7 mouse cellular contexts compared by ENCODE assay signal in the genomic region with DNA sequence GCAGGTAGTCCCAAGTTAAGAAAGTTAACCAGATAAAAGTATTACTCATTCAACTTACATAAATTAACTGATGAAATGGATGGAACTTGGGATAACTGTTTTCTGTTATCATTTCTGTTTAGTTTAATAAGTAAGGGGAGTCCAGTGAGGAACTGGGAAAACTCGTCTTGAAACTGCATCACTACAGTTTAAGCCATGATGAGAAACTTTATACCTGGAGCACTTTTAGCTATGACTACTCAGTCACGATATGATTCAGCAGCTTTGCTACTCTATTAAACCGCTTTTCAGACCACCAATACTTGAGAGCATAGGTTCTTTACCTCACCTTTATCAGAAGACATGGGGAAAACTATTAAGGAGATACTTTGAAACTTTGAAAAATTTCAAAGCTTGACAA. TPM values are rescaled to one million over a fixed set of nuclear protein-coding genes. Genes with fewer than 3 reads are reported as not detected.
DNase-seq lines count a peak whose midpoint lies in the region; ATAC-seq lines count a peak whose summit lies in the region.

No protein-coding gene starts in this region.

- H3K36me3 ChIP-seq in lung, embryonic 15.5 days = no peaks in the 10 kb centered on the region
- H3K36me3 ChIP-seq in forebrain, embryonic 16.5 days (ENCODE audit: control insufficient read depth, insufficient read depth) = no peaks in the 10 kb centered on the region
- H3K36me3 ChIP-seq in limb, embryonic 11.5 days (ENCODE audit: control insufficient read depth, insufficient read depth, low read length) = no peaks in the 10 kb centered on the region
- no peaks in the 10 kb centered on the region for H3K36me3 ChIP-seq in stomach, embryonic 16.5 days (ENCODE audit: control insufficient read depth, insufficient read depth, low read length)

- H3K4me3 ChIP-seq in lung, embryonic 15.5 days = peak overlapping the region; percentile 80; the same call in 1 of the 2 replicates
- peak overlapping the region; percentile 57 for H3K4me3 ChIP-seq in forebrain, embryonic 16.5 days (replicated peaks; ENCODE audit: low read length)
- no peak overlapping the region for H3K4me3 ChIP-seq in limb, embryonic 11.5 days (ENCODE audit: low read depth, low read length)
- no peak overlapping the region for H3K4me3 ChIP-seq in stomach, embryonic 16.5 days (replicated peaks; ENCODE audit: low read length)

- peak overlapping the region; percentile 96 for H3K4me2 ChIP-seq in lung, embryonic 15.5 days
- peak overlapping the region; percentile 91 for H3K4me2 ChIP-seq in forebrain, embryonic 16.5 days (ENCODE audit: low read length)
- peak overlapping the region; percentile 95; the same call in 1 of the 2 replicates for H3K4me2 ChIP-seq in limb, embryonic 11.5 days (ENCODE audit: low read depth, severe bottlenecking)
- peak overlapping the region; percentile 88; the same call in 1 of the 2 replicates for H3K4me2 ChIP-seq in stomach, embryonic 16.5 days (ENCODE audit: low read depth, low read length)

- peaks cover 8% of the 10 kb centered on the region; the same call in 1 of the 2 replicates for H3K4me1 ChIP-seq in lung, embryonic 15.5 days
- H3K4me1 ChIP-seq in forebrain, embryonic 16.5 days (replicated peaks; ENCODE audit: control insufficient read depth, insufficient read depth, low read length) = peaks cover 19% of the 10 kb centered on the region
- H3K4me1 ChIP-seq in limb, embryonic 11.5 days (ENCODE audit: control insufficient read depth, insufficient read depth, low read length) = peaks cover 7% of the 10 kb centered on the region; the same call in 1 of the 2 replicates
- 0 out of 2 replicates have a peak, but pooled peaks cover 3% of the 10 kb centered on the region for H3K4me1 ChIP-seq in stomach, embryonic 16.5 days (ENCODE audit: control insufficient read depth, insufficient read depth, low read length)

- no peaks in the 10 kb centered on the region for H3K9me3 ChIP-seq in lung, embryonic 15.5 days
- no peaks in the 10 kb centered on the region for H3K9me3 ChIP-seq in forebrain, embryonic 16.5 days (ENCODE audit: control insufficient read depth, low read length)
- no peaks in the 10 kb centered on the region for H3K9me3 ChIP-seq in limb, embryonic 11.5 days (ENCODE audit: control insufficient read depth, low read length)
- no peaks in the 10 kb centered on the region for H3K9me3 ChIP-seq in stomach, embryonic 16.5 days (replicated peaks; ENCODE audit: control insufficient read depth, low read length)

- no peak overlapping the region for H3K9ac ChIP-seq in lung, embryonic 15.5 days
- no peak overlapping the region; the same call in 1 of the 2 replicates for H3K9ac ChIP-seq in forebrain, embryonic 16.5 days (replicated peaks; ENCODE audit: low read depth, low read length)
- no peak overlapping the region for H3K9ac ChIP-seq in limb, embryonic 11.5 days (ENCODE audit: low read length)
- no peak overlapping the region for H3K9ac ChIP-seq in stomach, embryonic 16.5 days (ENCODE audit: low read length)

- no peak for DNase-seq in lung, postnatal 25 days (ENCODE audit: low spot score)
- no peak for DNase-seq in limb, embryonic 11.5 days (ENCODE audit: low spot score)
- no peak for DNase-seq in adrenal gland, adult (ENCODE audit: inconsistent age in 2 of 2, low spot score in 1 of 2)
- no peak for DNase-seq in right cerebral cortex, adult 2 months (ENCODE audit: low spot score in 2 of 2)

- H3K27ac ChIP-seq in lung, embryonic 15.5 days = no peak overlapping the region
- H3K27ac ChIP-seq in forebrain, embryonic 16.5 days (ENCODE audit: low read length) = no peak overlapping the region
- no peak overlapping the region for H3K27ac ChIP-seq in limb, embryonic 11.5 days (replicated peaks; ENCODE audit: low read depth, low read length)
- no peak overlapping the region for H3K27ac ChIP-seq in stomach, embryonic 16.5 days (ENCODE audit: low read length)

- peaks cover 37% of the 10 kb centered on the region for H3K27me3 ChIP-seq in lung, embryonic 15.5 days
- no peaks in the 10 kb centered on the region for H3K27me3 ChIP-seq in forebrain, embryonic 16.5 days (replicated peaks; ENCODE audit: control insufficient read depth, insufficient read depth, low read length)
- H3K27me3 ChIP-seq in limb, embryonic 11.5 days (ENCODE audit: control insufficient read depth, insufficient read depth, low read length) = peaks cover 21% of the 10 kb centered on the region
- no peaks in the 10 kb centered on the region for H3K27me3 ChIP-seq in stomach, embryonic 16.5 days (ENCODE audit: control insufficient read depth, insufficient read depth, low read length)

- WGBS in lung, embryonic 15.5 days = 54% methylated on average over 3 of the region's 3 CpGs
- 58% methylated on average over 3 of the region's 3 CpGs for WGBS in forebrain, embryonic 16.5 days
- WGBS in limb, embryonic 11.5 days = 58% methylated on average over 3 of the region's 3 CpGs
- WGBS in stomach, embryonic 16.5 days = 69% methylated on average over 3 of the region's 3 CpGs

- no peak for ATAC-seq in lung, embryonic 15.5 days (ENCODE audit: borderline replicate concordance, extremely low read depth, low FRiP score, low TSS enrichment)
- no peak for ATAC-seq in forebrain, embryonic 16.5 days
- no peak for ATAC-seq in limb, embryonic 11.5 days (ENCODE audit: insufficient number of reproducible peaks, low FRiP score, low TSS enrichment, low read depth)
- no peak for ATAC-seq in stomach, embryonic 16.5 days (ENCODE audit: insufficient read depth, low FRiP score)

RNA-seq across cellular contexts. Expression of a gene that starts 1.5 kb away (rescaled TPM):
- polyA plus RNA-seq in lung, embryonic 15.5 days (2015; fragmentation: Nextera tagmentation; extraction: Ambion mirVana) = 4.7 and 5.0 TPM in 2 replicates
- polyA plus RNA-seq in forebrain, embryonic 16.5 days (2015; fragmentation: Nextera tagmentation; extraction: Ambion mirVana) = 37.0 and 37.9 TPM in 2 replicates
- 5.4 and 6.5 TPM in 2 replicates for polyA plus RNA-seq in limb, embryonic 11.5 days (2014; fragmentation: Nextera tagmentation; extraction: Ambion mirVana)
- 8.3 and 8.6 TPM in 2 replicates for polyA plus RNA-seq in stomach, embryonic 16.5 days (2015; fragmentation: Nextera tagmentation; extraction: Ambion mirVana)

Comparison
In these comparisons a context has a peak if more than half of its experiments do, and no peak if none do; other contexts are left out.
1. H3K4me3 ChIP-seq: peak in lung, embryonic 15.5 days (single experiment) and forebrain, embryonic 16.5 days (single experiment); none in limb, embryonic 11.5 days (single experiment) and stomach, embryonic 16.5 days (single experiment).
2. Peak in every context shown above with its lines, with median percentiles within 50 percentile points of each other: H3K4me2 ChIP-seq.